Mouse (Mus musculus) ovary, adult 2 months (tissue): ENCODE measurements around the gene Gm10282. TPM values are rescaled to one million over a fixed set of nuclear protein-coding genes. Genes with fewer than 3 reads are reported as not detected.

Source experiments
- polyA plus RNA-seq: library from polyadenylated mRNA; depleted of rRNA; stranded (reverse); fragments of >200 nt; gene quantifications from 2 replicates; pipeline ENCODE4 v1.2.3, GENCODE M21; 2012; rRNA removed

Gene Gm10282
- polyA plus RNA-seq, result 1.5 and 1.7 TPM in 2 replicates

GRCm38 (mm10) chr8:72305210-72305905 is at the start of gene Gm10282:
Gene Gm10282, minus strand, starts transcription at chr8:72305260.

GRCm38 (mm10) chr8:72318801-72319322 is 13.8 kb upstream of the Gm10282 start, which contains the start of gene Klf2:
Gene Klf2, plus strand, starts transcription at chr8:72319033.

Other genes starting within 250 kb of the Gm10282 start
- not detected in 2 replicates for gene Olfr373, start 222.1 kb downstream of the Gm10282 start, polyA plus RNA-seq
- not detected in 2 replicates for gene Olfr374, start 198.2 kb downstream of the Gm10282 start, polyA plus RNA-seq
- 112 and 149 TPM in 2 replicates for gene Tpm4, start 170.3 kb downstream of the Gm10282 start, polyA plus RNA-seq
- 20.5 and 24.4 TPM in 2 replicates for gene Rab8a, start 144.1 kb downstream of the Gm10282 start, polyA plus RNA-seq
- gene Hsh2d, start 115.6 kb downstream of the Gm10282 start, polyA plus RNA-seq, result 0.53 and 0.71 TPM in 2 replicates
- 0.41 TPM in 1 of 2 replicates, not detected in the other for gene Cib3, start 92.4 kb downstream of the Gm10282 start, polyA plus RNA-seq
- gene Gm11034, start 91.6 kb downstream of the Gm10282 start, polyA plus RNA-seq, result not detected in 2 replicates
- 33.0 and 50.7 TPM in 2 replicates for gene Fam32a, start 85.5 kb downstream of the Gm10282 start, polyA plus RNA-seq
- gene Ap1m1, start 65.2 kb downstream of the Gm10282 start, polyA plus RNA-seq, result 102 and 137 TPM in 2 replicates
- gene Klf2, start 13.8 kb upstream of the Gm10282 start, polyA plus RNA-seq, result 63.9 and 91.3 TPM in 2 replicates
- gene Eps15l1, start 116.2 kb upstream of the Gm10282 start, polyA plus RNA-seq, result 51.1 and 52.0 TPM in 2 replicates
- 0.41 and 0.86 TPM in 2 replicates for gene Calr3, start 138.6 kb upstream of the Gm10282 start, polyA plus RNA-seq
- gene 1700030K09Rik, start 138.6 kb upstream of the Gm10282 start, polyA plus RNA-seq, result 15.3 and 15.7 TPM in 2 replicates
- gene Cherp, start 170.0 kb upstream of the Gm10282 start, polyA plus RNA-seq, result 59.9 and 80.5 TPM in 2 replicates
- gene Slc35e1, start 187.4 kb upstream of the Gm10282 start, polyA plus RNA-seq, result 88.6 and 92.3 TPM in 2 replicates
- 31.9 and 33.3 TPM in 2 replicates for gene Med26, start 243.0 kb upstream of the Gm10282 start, polyA plus RNA-seq